Mouse (Mus musculus): ENCODE results near the gene Gm5089.

Gene Gm5089

GRCm38 (mm10) chr14:122386281-122387130 lies 64.4 kb downstream of the Gm5089 start:
- no peak for DNase-seq (ENCODE audit: low read depth, low spot score)

- DNase-seq (ENCODE audit: low read depth, low spot score), result no peak
Observed at GRCm38 (mm10) chr14:122385758-122386157, 65.2 kb downstream of the Gm5089 start.

- DNase-seq (ENCODE audit: low read depth, low spot score), result no peak
Observed at GRCm38 (mm10) chr14:122385238-122385534, 65.7 kb downstream of the Gm5089 start.

All from A20 (cell line).